Mouse (Mus musculus) ES-E14 (cell line): ENCODE results near the gene Lamb2. TPM values are rescaled to one million over a fixed set of nuclear protein-coding genes. Genes with fewer than 3 reads are reported as not detected.

Experiments
- DNase-seq: peaks from one replicate; pipeline ENCODE4 v3.0.0-alpha.2; 2013; ENCODE audit warnings: low read depth, low spot score
- H3K27ac ChIP-seq: 2 replicates; pipeline ENCODE4 v1.5.1; 2012; ENCODE audit warnings: low read depth, mild to moderate bottlenecking, low read length, moderate library complexity, mixed read lengths; ENCODE audit not compliant: poor library complexity, insufficient read depth, severe bottlenecking
- H3K36me3 ChIP-seq: 2 replicates; pipeline ENCODE4 v1.6.1; 2012; ENCODE audit warnings: mild to moderate bottlenecking, low read length, moderate library complexity, mixed read lengths; ENCODE audit not compliant: control insufficient read depth, poor library complexity, insufficient read depth, severe bottlenecking
- H3K4me1 ChIP-seq, 2 experiments: fragments of 150-350 bp in 1 of 2; sonication (generic) in 1 of 2; 2 replicates each; pipeline ENCODE4 v1.6.1; 2012; ENCODE audit warnings: low read length in 2 of 2, mild to moderate bottlenecking in 1 of 2, mixed read lengths in 1 of 2; ENCODE audit not compliant: control insufficient read depth in 2 of 2, insufficient read depth in 2 of 2, poor library complexity in 1 of 2
- H3K4me3 ChIP-seq, 2 experiments: fragments of 150-350 bp in 1 of 2; sonication (generic) in 1 of 2; 2 replicates each; pipeline ENCODE4 v1.5.1; 2012; ENCODE audit warnings: low read length in 2 of 2, low read depth in 1 of 2, mild to moderate bottlenecking in 1 of 2, mixed read lengths in 1 of 2; ENCODE audit not compliant: insufficient read depth in 1 of 2, poor library complexity in 1 of 2, severe bottlenecking in 1 of 2
- H3K9ac ChIP-seq: 2 replicates; pipeline ENCODE4 v1.6.1; 2012; ENCODE audit warnings: low read depth, mild to moderate bottlenecking, low read length, mixed read lengths; ENCODE audit not compliant: poor library complexity, insufficient read depth, severe bottlenecking
- H3K9me3 ChIP-seq: fragments of 150-350 bp; sonication (generic); 2 replicates; pipeline ENCODE4 v1.6.1; 2012; ENCODE audit warnings: low read depth, mild to moderate bottlenecking, low read length; ENCODE audit not compliant: control insufficient read depth, insufficient read depth
- CHD2 ChIP-seq: IDR thresholded peaks from 2 replicates; pipeline ENCODE4 v1.6.1; 2014; ENCODE audit warnings: mild to moderate bottlenecking, low read depth, low read length, inconsistent platforms
- HCFC1 ChIP-seq: IDR thresholded peaks from 2 replicates; pipeline ENCODE4 v1.6.1; 2012; ENCODE audit warnings: low read length, inconsistent platforms, borderline replicate concordance; ENCODE audit not compliant: insufficient read depth
- MAFK ChIP-seq: IDR thresholded peaks from 2 replicates; pipeline ENCODE4 v1.6.1; 2014; ENCODE audit warnings: mild to moderate bottlenecking, low read depth, low read length, inconsistent platforms; ENCODE audit not compliant: insufficient read depth
- ZC3H11A ChIP-seq: IDR thresholded peaks from 2 replicates; pipeline ENCODE4 v1.6.1; 2012; ENCODE audit warnings: low read depth, mild to moderate bottlenecking, inconsistent platforms, low read length, borderline replicate concordance
- ZNF384 ChIP-seq: IDR thresholded peaks from 2 replicates; pipeline ENCODE4 v1.6.1; 2012; ENCODE audit warnings: low read depth, low read length, inconsistent platforms
- in situ Hi-C, 2 experiments: fragments of 600-800 bp; cut with MboI; formaldehyde crosslinking; loops; one replicate each; pipeline ENCODE4 v1.15.1; 2025; ENCODE audit warnings: low sequenced_read_pairs in 2 of 2, inconsistent platforms in 1 of 2; ENCODE audit not compliant: unreplicated experiment in 2 of 2
- total RNA-seq: library from RNA; depleted of rRNA; stranded (reverse); fragments of 300-350 nt; gene quantifications from 2 replicates; pipeline ENCODE4 v1.2.3, GENCODE M21; 2012

Gene Lamb2
- total RNA-seq, 1 experiment: 50.6 TPM

DNA sequence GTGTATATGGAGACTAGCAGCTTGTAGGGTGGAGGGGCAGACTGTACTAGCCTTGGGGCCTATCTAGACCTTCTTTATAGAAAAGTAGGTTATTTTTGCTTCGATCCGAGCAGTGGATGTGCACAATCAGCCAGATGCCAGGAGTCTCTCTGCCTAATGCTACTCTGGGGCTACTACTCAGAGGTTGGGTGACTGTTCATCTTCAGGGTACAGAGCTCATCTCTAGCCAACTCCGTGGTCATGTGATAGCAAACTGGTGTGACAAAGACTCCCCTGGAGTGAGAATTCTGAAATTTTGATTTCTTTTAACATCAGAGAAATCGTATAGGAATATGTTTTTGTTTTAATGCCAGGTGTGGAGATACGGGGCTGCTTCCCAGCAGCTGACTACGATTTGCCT, 26.6 kb upstream of the Lamb2 start:
- Histone ChIP-seq H3K4me1 (peaks cover 7 to 26% of the 10 kb centered on the region in 2 experiments; a peak in 3 of 4 replicates), H3K27ac (no peak overlapping the region), H3K4me3 (no peak overlapping the region), H3K36me3 (no peaks in the 10 kb centered on the region), H3K9ac (no peak overlapping the region), H3K9me3 (no peaks in the 10 kb centered on the region)
- in situ Hi-C loops: no loop called here
- DNase-seq: no peak
- no peak for TF ChIP-seq CHD2
- TF ChIP-seq ZC3H11A: 0 out of 2 replicates have a peak, but pooled peaks have one; percentile 13
- TF ChIP-seq MAFK: no peak

DNA sequence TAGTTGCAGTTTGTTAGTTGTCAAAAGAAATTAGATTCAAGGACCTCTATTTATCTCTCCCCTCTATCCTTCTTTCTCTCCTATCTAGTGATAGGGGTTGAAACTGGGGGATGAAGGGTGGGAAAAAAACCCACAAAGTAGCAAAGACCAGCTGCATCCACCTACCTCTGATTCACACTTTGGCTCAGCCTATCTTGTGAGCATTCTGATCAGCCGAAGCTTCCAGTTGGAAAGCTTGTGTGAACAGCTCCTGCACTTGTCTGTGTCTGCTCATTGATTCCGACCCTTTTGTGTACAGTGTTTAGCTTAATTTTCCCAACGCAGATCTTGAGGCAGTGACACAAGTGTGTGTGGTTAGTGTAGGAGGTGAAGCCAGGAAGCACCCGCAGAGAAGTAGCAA, 26.1 kb upstream of the Lamb2 start:
- DNase-seq: no peak
- H3K27ac ChIP-seq: no peak overlapping the region
- H3K9ac ChIP-seq: no peak overlapping the region
- TF ChIP-seq ZC3H11A: no peak
- no peaks in the 10 kb centered on the region for H3K9me3 ChIP-seq
- H3K4me1 ChIP-seq: peaks cover 7 to 26% of the 10 kb centered on the region in 2 experiments; a peak in 3 of 4 replicates
- no peak overlapping the region for H3K4me3 ChIP-seq
- no peaks in the 10 kb centered on the region for H3K36me3 ChIP-seq
- in situ Hi-C loops: no loop called here

DNA sequence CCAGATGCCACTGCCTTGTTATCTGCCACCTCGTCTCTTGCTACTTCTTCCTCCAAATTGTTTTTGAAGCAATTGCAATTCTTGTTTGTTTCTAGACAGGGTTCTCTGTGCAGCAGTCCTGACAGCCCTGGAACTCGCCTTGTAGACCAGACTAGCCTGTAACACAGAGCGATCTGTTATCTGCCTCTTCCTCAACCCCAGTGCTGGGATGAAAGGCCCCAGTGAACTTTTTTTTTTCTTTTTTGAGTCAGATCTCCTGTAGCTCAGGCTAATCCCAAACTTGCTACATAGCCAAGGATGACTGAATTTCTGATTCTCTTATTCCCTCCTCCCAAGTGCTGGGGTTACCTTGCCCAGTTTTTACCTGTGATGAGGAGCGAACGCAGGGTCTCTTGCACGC, 25.1 kb upstream of the Lamb2 start:
- Histone ChIP-seq H3K4me1 (peaks cover 7 to 23% of the 10 kb centered on the region in 2 experiments; a peak in 3 of 4 replicates), H3K36me3 (no peaks in the 10 kb centered on the region), H3K9ac (no peak overlapping the region), H3K4me3 (no peak overlapping the region), H3K9me3 (no peaks in the 10 kb centered on the region), H3K27ac (no peak overlapping the region)
- in situ Hi-C loops: no loop called here
- TF ChIP-seq ZNF384: no peak
- no peak for TF ChIP-seq ZC3H11A
- TF ChIP-seq MAFK: no peak
- no peak for TF ChIP-seq HCFC1
- TF ChIP-seq CHD2: no peak
- DNase-seq: no peak

DNA sequence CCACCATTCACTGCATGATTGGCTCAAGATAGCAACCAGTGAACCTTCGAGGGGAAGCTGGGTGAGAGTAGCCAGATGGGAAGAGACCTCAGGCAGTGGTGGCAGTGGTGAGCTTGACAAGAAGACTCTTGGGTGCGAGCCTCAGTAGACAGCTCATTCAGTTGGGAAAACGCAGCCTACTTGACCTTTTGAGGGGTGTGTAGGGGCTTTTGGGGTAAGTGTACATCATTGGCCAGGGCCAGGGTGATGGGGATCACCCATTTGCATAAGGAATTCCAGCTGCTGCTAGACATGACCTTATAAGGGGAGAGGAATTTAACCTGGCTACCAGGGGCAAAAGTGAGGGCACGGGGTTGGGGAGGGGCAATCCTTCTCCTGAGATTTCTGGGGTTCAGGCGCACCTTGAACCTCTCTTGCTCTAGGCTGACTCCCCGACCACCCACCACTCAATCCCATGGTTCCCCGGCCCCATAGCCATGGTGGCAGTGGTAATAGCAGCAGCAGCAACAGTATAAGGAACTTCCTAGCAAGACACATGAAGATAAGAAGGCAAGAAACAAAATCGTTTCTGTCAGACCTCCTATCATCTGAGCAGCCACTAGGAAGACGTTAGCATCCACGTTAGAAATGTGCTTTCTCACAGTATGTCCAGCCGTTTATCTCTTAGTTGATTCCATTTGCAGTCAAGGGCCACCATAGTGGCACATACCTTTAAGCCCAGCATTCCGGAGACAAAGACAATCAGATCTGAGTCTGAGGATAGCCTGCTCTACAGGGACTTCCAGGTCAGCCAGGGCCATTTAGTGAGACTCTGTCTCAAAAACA, 23.6 kb upstream of the Lamb2 start:
- TF ChIP-seq CHD2: no peak
- no peak for TF ChIP-seq HCFC1
- no peak for TF ChIP-seq ZNF384
- TF ChIP-seq MAFK: no peak
- TF ChIP-seq ZC3H11A: no peak
- in situ Hi-C loops: no loop called here
- no peak overlapping the region for H3K4me3 ChIP-seq
- H3K36me3 ChIP-seq: no peaks in the 10 kb centered on the region
- H3K9me3 ChIP-seq: no peaks in the 10 kb centered on the region
- H3K27ac ChIP-seq: no peak overlapping the region; the same call in 1 of the 2 replicates
- H3K4me1 ChIP-seq: peaks cover 7 to 18% of the 10 kb centered on the region in 2 experiments
- DNase-seq: no peak
- no peak overlapping the region for H3K9ac ChIP-seq

DNA sequence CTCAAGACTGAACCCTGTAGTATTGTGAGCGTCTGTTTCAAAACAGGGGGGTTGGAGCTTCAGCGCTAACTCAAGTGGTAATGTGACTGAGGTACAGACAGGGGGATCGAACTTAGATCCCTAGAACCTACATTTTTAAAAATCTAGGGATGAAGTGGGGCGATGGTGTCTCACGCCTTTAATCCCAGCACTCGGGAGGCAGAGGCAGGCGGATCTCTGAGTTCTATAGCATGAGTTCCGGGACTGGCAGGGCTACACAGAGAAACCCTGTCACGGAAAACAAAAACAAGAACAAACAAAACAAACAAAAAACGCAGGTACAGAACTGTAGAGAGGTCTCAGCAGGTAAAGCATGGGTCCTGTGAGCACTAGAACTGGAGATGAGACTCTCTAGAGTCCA, 22.6 kb upstream of the Lamb2 start:
- Histone ChIP-seq H3K27ac (no peak overlapping the region), H3K9ac (no peak overlapping the region), H3K4me1 (peaks cover 7 to 21% of the 10 kb centered on the region in 2 experiments), H3K36me3 (no peaks in the 10 kb centered on the region), H3K9me3 (no peaks in the 10 kb centered on the region), H3K4me3 (no peak overlapping the region)
- DNase-seq: no peak
- in situ Hi-C loops: no loop called here
- TF ChIP-seq ZNF384: no peak
- no peak for TF ChIP-seq MAFK
- TF ChIP-seq HCFC1: no peak
- no peak for TF ChIP-seq CHD2
- TF ChIP-seq ZC3H11A: no peak
